Mouse (Mus musculus) adrenal gland, postnatal 25 days (tissue): Measurements from ENCODE around the gene Agfg2. TPM values are rescaled to one million over a fixed set of nuclear protein-coding genes. Genes with fewer than 3 reads are reported as not detected.
A peak's percentile ranks its signal among the peaks of the same experiment; 100 is the strongest.

Experiments
- DNase-seq: peaks from one replicate; pipeline ENCODE4 v3.0.0; 2021; ENCODE audit warnings: mixed read lengths
- total RNA-seq: library from RNA; stranded (reverse); gene quantifications from 2 replicates; pipeline ENCODE4 v1.2.3, GENCODE M21; 2021

The Agfg2 gene
- total RNA-seq, 1 experiment from 2014 or later, result 43.7 TPM

GRCm38 (mm10) chr5:137609292-137609691 is 75.2 kb downstream of the Agfg2 start:
- no peak for DNase-seq

- no peak for DNase-seq
These were observed 75.8 kb downstream of the Agfg2 start for GRCm38 (mm10) chr5:137608654-137609190.

GRCm38 (mm10) chr5:137607860-137608653 is 76.5 kb downstream of the Agfg2 start:
- no peak for DNase-seq

- DNase-seq, result peak; percentile 23
These were observed 83.2 kb downstream of the Agfg2 start for GRCm38 (mm10) chr5:137601365-137601729.

- DNase-seq, result peak; percentile 96
These were observed 83.7 kb downstream of the Agfg2 start, which contains the start of gene Mospd3 for GRCm38 (mm10) chr5:137600619-137601364. TSS of gene Mospd3 (minus strand) at chr5:137601058.

Other genes with a start within 250 kb of the Agfg2 start
- not detected in 2 replicates for gene Zan, start 207.7 kb downstream of the Agfg2 start, total RNA-seq
- gene Pop7, start 182.2 kb downstream of the Agfg2 start, total RNA-seq, result 29.9 and 31.7 TPM in 2 replicates
- 34.7 and 52.3 TPM in 2 replicates for gene Gigyf1, start 166.2 kb downstream of the Agfg2 start, total RNA-seq
- gene Epo, start 151.5 kb downstream of the Agfg2 start, total RNA-seq, result not detected in 2 replicates
- 580 and 681 TPM in 2 replicates for gene Gnb2, start 151.2 kb downstream of the Agfg2 start, total RNA-seq
- 2.7 and 6.4 TPM in 2 replicates for gene Actl6b, start 131.2 kb downstream of the Agfg2 start, total RNA-seq
- 0.85 and 2.9 TPM in 2 replicates for gene Tfr2, start 114.9 kb downstream of the Agfg2 start, total RNA-seq
- gene Mospd3, start 83.7 kb downstream of the Agfg2 start, total RNA-seq, result 54.1 and 59.1 TPM in 2 replicates
- gene Pcolce, start 70.9 kb downstream of the Agfg2 start, total RNA-seq, result 931 and 937 TPM in 2 replicates
- 1.0 and 2.2 TPM in 2 replicates for gene Fbxo24, start 55.7 kb downstream of the Agfg2 start, total RNA-seq
- 19.3 and 35.7 TPM in 2 replicates for gene Lrch4, start 55.6 kb downstream of the Agfg2 start, total RNA-seq
- 13.4 and 18.2 TPM in 2 replicates for gene Gm20605, start 55.6 kb downstream of the Agfg2 start, total RNA-seq
- 10.0 and 14.0 TPM in 2 replicates for gene Sap25, start 43.4 kb downstream of the Agfg2 start, total RNA-seq
- 4.9 and 5.7 TPM in 2 replicates for gene Irs3, start 39.0 kb downstream of the Agfg2 start, total RNA-seq
- 3.0 and 5.6 TPM in 2 replicates for gene Nyap1, start 56.9 kb upstream of the Agfg2 start, total RNA-seq
- 86.0 and 104 TPM in 2 replicates for gene Tsc22d4, start 61.0 kb upstream of the Agfg2 start, total RNA-seq
- 30.9 and 34.0 TPM in 2 replicates for gene Ppp1r35, start 94.1 kb upstream of the Agfg2 start, total RNA-seq
- gene Mepce, start 102.9 kb upstream of the Agfg2 start, total RNA-seq, result 58.3 and 66.5 TPM in 2 replicates
- 3.6 and 5.2 TPM in 2 replicates for gene Zcwpw1, start 103.1 kb upstream of the Agfg2 start, total RNA-seq
- gene Pilra, start 151.6 kb upstream of the Agfg2 start, total RNA-seq, result 0.67 and 2.8 TPM in 2 replicates
- gene Pilrb1, start 173.4 kb upstream of the Agfg2 start, total RNA-seq, result 0.97 TPM in 1 of 2 replicates, not detected in the other
- 0.64 and 0.86 TPM in 2 replicates for gene Pilrb2, start 187.1 kb upstream of the Agfg2 start, total RNA-seq
- gene Cyp3a13, start 236.9 kb upstream of the Agfg2 start, total RNA-seq, result 0.90 TPM in 1 of 2 replicates, not detected in the other